Mouse (Mus musculus): ENCODE measurements around the gene Wipf1.

DNA sequence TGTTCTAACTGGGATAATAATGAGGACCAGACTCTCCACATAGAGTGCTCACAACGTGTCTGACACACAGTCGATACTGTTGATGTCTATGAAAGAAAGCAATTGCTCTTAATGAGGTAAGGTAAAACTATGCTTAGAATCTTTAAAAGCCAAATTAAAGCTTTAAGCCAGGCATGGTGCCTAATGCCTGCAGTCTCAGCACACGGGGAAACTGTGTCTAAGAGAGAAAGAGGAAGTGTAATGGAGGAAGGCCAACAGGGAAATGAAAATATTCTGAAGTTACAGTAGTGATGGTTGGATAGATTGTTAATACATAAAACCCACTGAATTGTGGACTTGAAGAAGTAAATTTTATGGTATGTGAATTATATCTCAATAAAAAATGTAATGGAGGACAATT is 24.9 kb upstream of the Wipf1 start:
- no peak for TF ChIP-seq CTCF (IDR thresholded peaks at IDR 0.05; ENCODE audit: low read depth, low read length)
- no peak for TF ChIP-seq EP300 (IDR thresholded peaks at IDR 0.05; ENCODE audit: insufficient read depth, low read depth, low read length)
- TF ChIP-seq POLR2A (IDR thresholded peaks at IDR 0.05; ENCODE audit: insufficient read depth, low read length) = no peak
